Mouse (Mus musculus): ENCODE results near the gene Nedd9. TPM values are rescaled to one million over a fixed set of nuclear protein-coding genes. Genes with fewer than 3 reads are reported as not detected.
"Not testable (repeated sequence)": the region's sequence is repeated elsewhere in the genome, so short reads cannot be mapped to it uniquely, and the experiment has no call there.

The Nedd9 gene
- polyA plus RNA-seq, 1 experiment = 16.9 TPM

GRCm38 (mm10) chr13:41280696-41281095 is 206.5 kb downstream of the Nedd9 start:
- TF ChIP-seq CTCF (IDR thresholded peaks at IDR 0.05; ENCODE audit: low read depth, low read length) = no peak
- no peak for TF ChIP-seq POLR2A (IDR thresholded peaks at IDR 0.05; ENCODE audit: borderline replicate concordance, low read depth, low read length)
- H3K4me3 ChIP-seq (ENCODE audit: insufficient read depth, low read length) = no peak overlapping the region
- no peak overlapping the region for H3K27ac ChIP-seq (ENCODE audit: insufficient read depth, low read depth, low read length)
- no peaks in the 10 kb centered on the region for H3K4me1 ChIP-seq (ENCODE audit: control insufficient read depth, insufficient read depth, low read length)

- no peak within 1 kb of the TSS for H3K4me3 ChIP-seq (ENCODE audit: insufficient read depth, low read length)
- TF ChIP-seq CTCF (IDR thresholded peaks at IDR 0.05; ENCODE audit: low read depth, low read length) = no peak
- no peak for TF ChIP-seq POLR2A (IDR thresholded peaks at IDR 0.05; ENCODE audit: borderline replicate concordance, low read depth, low read length)
- 0 out of 2 replicates have a peak, but pooled peaks cover 2% of the 10 kb centered on the region for H3K4me1 ChIP-seq (ENCODE audit: control insufficient read depth, insufficient read depth, low read length)
- H3K27ac ChIP-seq (ENCODE audit: insufficient read depth, low read depth, low read length) = no peak within 1 kb of the TSS
Observed at GRCm38 (mm10) chr13:41273927-41274650, 213.1 kb downstream of the Nedd9 start, which contains the start of gene Gm17364. Gene Gm17364 (minus strand): TSS chr13:41273977.

GRCm38 (mm10) chr13:41267827-41268408 is 219.2 kb downstream of the Nedd9 start:
- no peak for TF ChIP-seq POLR2A (IDR thresholded peaks at IDR 0.05; ENCODE audit: borderline replicate concordance, low read depth, low read length)
- no peak for TF ChIP-seq CTCF (IDR thresholded peaks at IDR 0.05; ENCODE audit: low read depth, low read length)
- H3K4me3 ChIP-seq (ENCODE audit: insufficient read depth, low read length) = no peak overlapping the region
- no peak overlapping the region for H3K27ac ChIP-seq (ENCODE audit: insufficient read depth, low read depth, low read length)
- peaks cover 18% of the 10 kb centered on the region for H3K4me1 ChIP-seq (ENCODE audit: control insufficient read depth, insufficient read depth, low read length)

- Histone ChIP-seq H3K4me3 (ENCODE audit: insufficient read depth, low read length) (peak overlapping the region; percentile 42), H3K27ac (ENCODE audit: insufficient read depth, low read depth, low read length) (peak overlapping the region; percentile 99)
Observed at GRCm38 (mm10) chr13:41263304-41264006, 223.7 kb downstream of the Nedd9 start.

GRCm38 (mm10) chr13:41261617-41262016 is 225.5 kb downstream of the Nedd9 start:
- not testable (repeated sequence) for H3K27ac ChIP-seq (ENCODE audit: insufficient read depth, low read depth, low read length); H3K4me3 ChIP-seq (ENCODE audit: insufficient read depth, low read length)
- H3K4me1 ChIP-seq (ENCODE audit: control insufficient read depth, insufficient read depth, low read length) = peaks cover 13% of the 10 kb centered on the region

More at GRCm38 (mm10) chr13:41263304-41264006, 223.7 kb downstream of the Nedd9 start:
- peaks cover 16% of the 10 kb centered on the region for H3K4me1 ChIP-seq (ENCODE audit: control insufficient read depth, insufficient read depth, low read length)
- no peak for TF ChIP-seq CTCF (IDR thresholded peaks at IDR 0.05; ENCODE audit: low read depth, low read length)
- TF ChIP-seq POLR2A (IDR thresholded peaks at IDR 0.05; ENCODE audit: borderline replicate concordance, low read depth, low read length) = no peak

Other genes starting within 250 kb of the Nedd9 start
- 21.2 and 24.1 TPM in 2 replicates for gene Smim13, start 237.5 kb downstream of the Nedd9 start, polyA plus RNA-seq (2012; ENCODE audit: insufficient read depth, insufficient read length, missing spikeins)
- gene Gm17364, start 213.4 kb downstream of the Nedd9 start, polyA plus RNA-seq (2012; ENCODE audit: insufficient read depth, insufficient read length, missing spikeins) = not detected in 2 replicates
- 26.6 and 27.5 TPM in 2 replicates for gene Tmem170b, start 118.5 kb upstream of the Nedd9 start, polyA plus RNA-seq (2012; ENCODE audit: insufficient read depth, insufficient read length, missing spikeins)

Measured in bone marrow macrophage, adult 2 months (primary cell).